Mouse (Mus musculus): ENCODE data around the gene Frmd8. TPM values are rescaled to one million over a fixed set of nuclear protein-coding genes. Genes with fewer than 3 reads are reported as not detected.

Gene Frmd8
- polyA plus RNA-seq (2015; fragmentation: Nextera tagmentation; extraction: Ambion mirVana) = 7.9 and 9.9 TPM in 2 replicates

GRCm38 (mm10) chr19:5874969-5875480, at the start of gene Frmd8:
TSS of gene Frmd8 (minus strand) at chr19:5875274.

GRCm38 (mm10) chr19:5924713-5925093, 49.6 kb upstream of the Frmd8 start, which contains the start of gene Cdc42ep2:
TSS of gene Cdc42ep2 (minus strand) at chr19:5924816.

GRCm38 (mm10) chr19:5913007-5913719, 38.1 kb upstream of the Frmd8 start, which contains the start of gene Dpf2:
TSS of gene Dpf2 (minus strand) at chr19:5913010.

GRCm38 (mm10) chr19:5894002-5894678, 19.1 kb upstream of the Frmd8 start, which contains the start of gene Tigd3:
TSS of gene Tigd3 (minus strand) at chr19:5894149.

GRCm38 (mm10) chr19:5877618-5878361, 2.7 kb upstream of the Frmd8 start, which contains the start of gene Slc25a45:
TSS of gene Slc25a45 (plus strand) at chr19:5877808.

Other genes with a start within 250 kb of the Frmd8 start
- gene Rela, start 237.8 kb downstream of the Frmd8 start, polyA plus RNA-seq (2015; fragmentation: Nextera tagmentation; extraction: Ambion mirVana) = 24.4 and 28.3 TPM in 2 replicates
- 20.3 and 21.1 TPM in 2 replicates for gene Sipa1, start 211.6 kb downstream of the Frmd8 start, polyA plus RNA-seq (2015; fragmentation: Nextera tagmentation; extraction: Ambion mirVana)
- gene Map3k11, start 186.5 kb downstream of the Frmd8 start, polyA plus RNA-seq (2015; fragmentation: Nextera tagmentation; extraction: Ambion mirVana) = 15.5 and 16.8 TPM in 2 replicates
- gene Pcnx3, start 186.4 kb downstream of the Frmd8 start, polyA plus RNA-seq (2015; fragmentation: Nextera tagmentation; extraction: Ambion mirVana) = 4.7 and 6.5 TPM in 2 replicates
- 0.35 and 0.52 TPM in 2 replicates for gene Kcnk7, start 170.9 kb downstream of the Frmd8 start, polyA plus RNA-seq (2015; fragmentation: Nextera tagmentation; extraction: Ambion mirVana)
- gene Ehbp1l1, start 149.0 kb downstream of the Frmd8 start, polyA plus RNA-seq (2015; fragmentation: Nextera tagmentation; extraction: Ambion mirVana) = 133 and 144 TPM in 2 replicates
- 85.5 and 88.0 TPM in 2 replicates for gene Fam89b, start 145.6 kb downstream of the Frmd8 start, polyA plus RNA-seq (2015; fragmentation: Nextera tagmentation; extraction: Ambion mirVana)
- gene Ltbp3, start 134.4 kb downstream of the Frmd8 start, polyA plus RNA-seq (2015; fragmentation: Nextera tagmentation; extraction: Ambion mirVana) = 20.1 and 31.1 TPM in 2 replicates
- gene Scyl1, start 103.9 kb downstream of the Frmd8 start, polyA plus RNA-seq (2015; fragmentation: Nextera tagmentation; extraction: Ambion mirVana) = 57.0 and 57.9 TPM in 2 replicates
- gene Slc25a45, start 2.5 kb upstream of the Frmd8 start, polyA plus RNA-seq (2015; fragmentation: Nextera tagmentation; extraction: Ambion mirVana) = 2.9 and 4.3 TPM in 2 replicates
- 1.1 and 1.3 TPM in 2 replicates for gene Tigd3, start 18.9 kb upstream of the Frmd8 start, polyA plus RNA-seq (2015; fragmentation: Nextera tagmentation; extraction: Ambion mirVana)
- gene Dpf2, start 37.7 kb upstream of the Frmd8 start, polyA plus RNA-seq (2015; fragmentation: Nextera tagmentation; extraction: Ambion mirVana) = 63.6 and 64.0 TPM in 2 replicates
- 19.1 and 20.6 TPM in 2 replicates for gene Cdc42ep2, start 49.5 kb upstream of the Frmd8 start, polyA plus RNA-seq (2015; fragmentation: Nextera tagmentation; extraction: Ambion mirVana)
- 24.4 and 25.7 TPM in 2 replicates for gene Pola2, start 88.9 kb upstream of the Frmd8 start, polyA plus RNA-seq (2015; fragmentation: Nextera tagmentation; extraction: Ambion mirVana)
- gene Slc22a20, start 110.9 kb upstream of the Frmd8 start, polyA plus RNA-seq (2015; fragmentation: Nextera tagmentation; extraction: Ambion mirVana) = 0.10 TPM in 1 of 2 replicates, not detected in the other
- gene Capn1, start 140.6 kb upstream of the Frmd8 start, polyA plus RNA-seq (2015; fragmentation: Nextera tagmentation; extraction: Ambion mirVana) = 12.3 and 14.7 TPM in 2 replicates
- gene Syvn1, start 171.3 kb upstream of the Frmd8 start, polyA plus RNA-seq (2015; fragmentation: Nextera tagmentation; extraction: Ambion mirVana) = 14.2 and 18.7 TPM in 2 replicates
- 44.8 and 52.0 TPM in 2 replicates for gene Mrpl49, start 182.5 kb upstream of the Frmd8 start, polyA plus RNA-seq (2015; fragmentation: Nextera tagmentation; extraction: Ambion mirVana)
- gene Fau, start 182.6 kb upstream of the Frmd8 start, polyA plus RNA-seq (2015; fragmentation: Nextera tagmentation; extraction: Ambion mirVana) = 518 and 572 TPM in 2 replicates
- 26.3 and 30.6 TPM in 2 replicates for gene Znhit2, start 185.9 kb upstream of the Frmd8 start, polyA plus RNA-seq (2015; fragmentation: Nextera tagmentation; extraction: Ambion mirVana)
- gene Tm7sf2, start 193.1 kb upstream of the Frmd8 start, polyA plus RNA-seq (2015; fragmentation: Nextera tagmentation; extraction: Ambion mirVana) = 34.1 and 41.6 TPM in 2 replicates
- 30.0 and 31.2 TPM in 2 replicates for gene Vps51, start 202.0 kb upstream of the Frmd8 start, polyA plus RNA-seq (2015; fragmentation: Nextera tagmentation; extraction: Ambion mirVana)
- gene Tmem262, start 204.8 kb upstream of the Frmd8 start, polyA plus RNA-seq (2015; fragmentation: Nextera tagmentation; extraction: Ambion mirVana) = not detected in 2 replicates
- 0.35 and 0.45 TPM in 2 replicates for gene Gm28374, start 207.0 kb upstream of the Frmd8 start, polyA plus RNA-seq (2015; fragmentation: Nextera tagmentation; extraction: Ambion mirVana)
- gene Zfpl1, start 209.7 kb upstream of the Frmd8 start, polyA plus RNA-seq (2015; fragmentation: Nextera tagmentation; extraction: Ambion mirVana) = 31.9 and 37.9 TPM in 2 replicates
- gene Cdca5, start 209.7 kb upstream of the Frmd8 start, polyA plus RNA-seq (2015; fragmentation: Nextera tagmentation; extraction: Ambion mirVana) = 6.3 and 7.4 TPM in 2 replicates
- gene AC131692.1, start 219.1 kb upstream of the Frmd8 start, polyA plus RNA-seq (2015; fragmentation: Nextera tagmentation; extraction: Ambion mirVana) = not detected in 2 replicates
- gene Naaladl1, start 230.5 kb upstream of the Frmd8 start, polyA plus RNA-seq (2015; fragmentation: Nextera tagmentation; extraction: Ambion mirVana) = 0.06 and 0.17 TPM in 2 replicates
- 27.7 and 29.1 TPM in 2 replicates for gene Sac3d1, start 243.4 kb upstream of the Frmd8 start, polyA plus RNA-seq (2015; fragmentation: Nextera tagmentation; extraction: Ambion mirVana)